Mouse (Mus musculus) naive thymus-derived CD4-positive, alpha-beta T cell, adult 2 months (primary cell): ENCODE data around the gene Mical3.

Source experiments
- DNase-seq: peaks from one replicate; pipeline ENCODE4 v3.0.0-alpha.2; 2011; ENCODE audit warnings: low read depth

Gene Mical3

GRCm38 (mm10) chr6:121053585-121054112 is 77.2 kb downstream of the Mical3 start:
- peak; percentile 36 for DNase-seq

DNA sequence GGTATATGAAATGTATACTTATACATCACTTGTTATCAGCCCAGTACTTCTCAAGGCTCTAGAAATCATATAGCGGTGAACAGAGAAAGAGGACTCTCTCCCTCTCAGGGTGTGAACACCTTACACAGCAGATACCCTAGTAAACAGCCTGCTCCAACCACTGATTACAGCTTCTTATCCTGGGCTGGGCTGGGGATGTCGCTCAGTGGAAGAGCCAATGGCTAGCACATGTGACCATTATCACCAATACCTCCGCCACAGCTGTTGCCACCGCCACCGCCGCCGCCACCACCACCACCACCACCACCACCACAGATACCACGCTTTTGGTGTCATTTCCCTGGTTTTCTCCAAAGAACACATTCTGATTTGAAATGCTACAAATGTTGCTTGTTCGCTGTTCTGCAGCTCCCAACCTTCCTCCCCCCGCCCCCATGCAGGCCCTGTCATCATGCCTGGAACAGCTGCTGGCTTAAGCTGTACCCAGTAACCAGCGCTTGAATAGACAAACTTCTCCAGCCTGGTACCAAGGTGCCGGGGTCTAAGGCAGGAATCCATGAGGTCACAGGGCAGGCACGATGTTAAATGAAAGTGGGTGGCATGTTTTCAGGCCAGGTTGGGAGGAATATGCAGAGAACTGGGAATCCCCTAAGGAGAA is 78.7 kb downstream of the Mical3 start:
- DNase-seq: no peak

GRCm38 (mm10) chr6:121051411-121051810 is 79.4 kb downstream of the Mical3 start:
- no peak for DNase-seq

GRCm38 (mm10) chr6:121048696-121049095 is 82.1 kb downstream of the Mical3 start:
- DNase-seq: no peak

DNA sequence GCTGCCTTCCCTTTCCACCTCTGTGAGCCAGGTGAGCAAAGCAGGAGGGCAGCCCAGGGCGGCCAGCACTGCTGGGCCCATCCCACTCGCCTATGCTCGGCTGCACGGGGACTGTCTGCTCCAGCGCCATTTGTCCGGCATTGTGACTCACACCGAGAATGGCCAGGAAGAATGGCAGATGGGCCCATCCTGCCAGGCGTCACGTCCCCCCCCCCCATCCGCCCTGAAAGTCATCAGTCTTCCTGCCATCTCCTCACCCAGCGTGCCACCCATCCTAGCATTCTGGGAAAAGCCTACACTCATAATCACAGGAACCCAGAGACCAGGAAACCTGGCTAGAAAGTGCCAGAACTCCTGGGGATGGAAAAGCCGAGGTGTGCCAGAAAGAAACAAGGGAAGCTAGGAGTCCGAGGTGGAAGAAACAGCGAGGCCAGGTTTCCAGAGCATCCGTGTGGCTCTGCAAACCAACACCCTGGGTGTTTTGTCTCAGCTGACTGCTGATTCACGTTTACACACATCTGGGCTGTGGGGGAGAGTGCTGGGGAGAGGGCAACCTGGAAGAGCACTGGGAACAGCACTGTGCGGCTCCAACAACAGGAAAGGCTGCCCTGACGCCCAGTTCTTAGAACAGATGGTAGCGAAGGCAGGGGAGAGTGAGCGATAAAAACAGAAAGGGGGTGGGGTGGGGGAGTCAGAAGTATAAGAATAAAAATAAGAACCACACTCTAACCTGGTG is 85.3 kb downstream of the Mical3 start:
- DNase-seq: no peak

DNA sequence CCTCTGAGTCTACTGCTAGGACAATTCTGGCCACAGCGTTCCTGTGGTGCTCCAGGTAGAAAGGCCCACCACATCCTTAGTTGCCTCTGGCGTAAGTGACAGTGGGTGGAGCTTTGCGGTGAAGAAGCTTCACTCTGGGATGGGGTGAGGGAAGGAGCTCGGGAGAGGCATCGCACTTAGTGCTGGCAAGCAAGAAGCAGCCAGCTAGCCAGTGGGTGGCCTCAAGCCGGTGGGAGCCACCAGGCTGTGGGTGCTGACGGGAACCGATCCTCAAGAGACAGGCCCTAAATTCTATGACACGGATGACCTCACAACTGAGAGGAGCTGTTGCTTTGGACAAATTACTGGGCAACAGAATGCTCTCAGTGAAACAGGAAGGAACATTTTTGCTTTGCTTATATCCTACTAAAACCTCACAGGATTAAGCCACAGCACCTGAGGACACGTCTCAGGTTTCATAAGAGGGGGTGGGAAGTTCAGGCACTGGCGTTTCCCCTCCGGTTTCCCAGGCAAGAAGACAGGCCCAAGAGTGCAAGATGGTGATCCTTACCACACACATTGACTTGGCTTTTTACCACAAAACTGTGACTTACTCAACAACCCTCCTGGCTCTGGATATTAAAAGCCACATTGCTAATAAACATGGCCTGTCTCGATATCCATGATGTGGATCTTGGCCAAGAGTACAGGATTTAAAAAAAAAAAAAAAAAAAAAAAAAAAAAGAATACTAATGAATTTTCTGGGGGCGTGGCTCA is 87.2 kb downstream of the Mical3 start:
- DNase-seq: no peak

DNA sequence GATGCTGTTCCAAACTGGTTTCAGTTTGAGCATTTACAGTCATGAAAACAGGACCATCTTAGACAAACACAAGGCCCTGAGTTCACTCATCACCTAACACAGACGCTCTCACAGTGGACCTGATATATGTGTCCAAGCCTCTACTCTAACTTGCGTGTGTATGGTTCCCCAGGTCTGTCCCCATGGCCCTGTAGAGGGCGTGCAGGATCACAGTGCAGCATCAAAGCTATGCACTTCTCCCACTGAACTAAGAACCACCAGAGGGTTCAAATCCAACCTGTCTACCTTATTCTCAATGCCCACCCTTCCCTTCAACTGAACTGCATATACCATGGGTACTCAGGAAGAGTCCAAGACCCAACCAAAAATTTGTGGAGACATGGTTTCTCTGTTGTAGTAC is 91.1 kb downstream of the Mical3 start:
- DNase-seq: no peak

DNA sequence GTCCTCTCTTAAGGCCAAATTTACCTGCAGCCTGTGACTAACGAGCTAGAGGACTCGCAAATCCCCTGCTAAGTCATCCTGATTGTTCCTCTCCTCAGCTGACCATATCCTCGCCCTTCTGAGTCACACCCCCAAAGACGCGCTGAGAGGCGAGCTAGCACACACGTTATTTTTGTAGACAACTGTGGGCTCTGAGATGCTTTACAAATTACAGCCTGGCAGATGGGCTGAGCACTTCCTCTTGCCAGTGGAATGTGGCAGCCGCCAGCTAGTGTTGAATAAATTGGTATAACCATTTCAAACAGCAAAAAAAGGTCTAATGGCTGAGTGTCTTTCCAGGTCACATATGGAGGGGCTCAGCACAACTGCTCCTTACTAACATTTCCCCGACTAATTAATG is 91.5 kb downstream of the Mical3 start:
- no peak for DNase-seq

GRCm38 (mm10) chr6:121037086-121037485 is 93.7 kb downstream of the Mical3 start:
- DNase-seq: no peak

GRCm38 (mm10) chr6:121035929-121036328 is 94.9 kb downstream of the Mical3 start:
- no peak for DNase-seq

GRCm38 (mm10) chr6:121035268-121035667 is 95.5 kb downstream of the Mical3 start:
- DNase-seq: no peak

GRCm38 (mm10) chr6:121033250-121033649 is 97.5 kb downstream of the Mical3 start:
- DNase-seq: no peak

GRCm38 (mm10) chr6:121031370-121031769 is 99.4 kb downstream of the Mical3 start:
- DNase-seq: no peak

DNA sequence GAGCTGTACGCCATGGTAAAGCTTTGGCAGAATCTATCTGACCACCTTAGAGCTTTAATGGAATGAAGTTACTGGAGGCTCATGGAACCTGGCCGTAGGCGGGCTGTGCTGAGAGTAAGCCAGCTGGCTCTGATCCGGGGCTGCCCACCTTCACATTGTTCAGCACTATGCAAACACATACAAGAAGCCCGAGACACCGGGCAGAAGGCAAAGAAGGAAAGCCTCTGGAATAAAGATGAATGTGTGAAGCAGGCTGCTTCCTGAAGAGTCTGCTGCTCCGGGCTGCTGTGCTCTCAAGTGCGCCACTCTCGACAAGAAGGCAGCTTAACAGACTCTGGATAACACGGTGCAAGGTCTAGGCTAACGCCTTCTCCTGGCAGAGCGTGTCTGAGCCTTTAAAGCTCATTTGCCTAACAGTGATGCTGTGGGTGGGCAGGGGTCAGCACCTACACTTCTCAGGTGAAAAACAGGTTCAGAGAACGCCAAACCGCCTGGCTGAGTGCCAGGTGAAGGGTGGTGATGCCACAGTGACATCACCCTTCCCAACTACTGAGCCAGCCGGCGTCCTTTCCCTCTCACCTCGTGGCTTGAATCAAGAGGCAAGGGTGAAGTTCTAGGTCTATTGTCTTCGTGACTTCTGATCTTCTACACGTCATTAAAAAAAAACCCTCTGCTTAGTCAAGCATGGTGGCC is 100.8 kb downstream of the Mical3 start:
- DNase-seq: no peak

GRCm38 (mm10) chr6:121028514-121028913 is 102.3 kb downstream of the Mical3 start:
- DNase-seq: no peak

DNA sequence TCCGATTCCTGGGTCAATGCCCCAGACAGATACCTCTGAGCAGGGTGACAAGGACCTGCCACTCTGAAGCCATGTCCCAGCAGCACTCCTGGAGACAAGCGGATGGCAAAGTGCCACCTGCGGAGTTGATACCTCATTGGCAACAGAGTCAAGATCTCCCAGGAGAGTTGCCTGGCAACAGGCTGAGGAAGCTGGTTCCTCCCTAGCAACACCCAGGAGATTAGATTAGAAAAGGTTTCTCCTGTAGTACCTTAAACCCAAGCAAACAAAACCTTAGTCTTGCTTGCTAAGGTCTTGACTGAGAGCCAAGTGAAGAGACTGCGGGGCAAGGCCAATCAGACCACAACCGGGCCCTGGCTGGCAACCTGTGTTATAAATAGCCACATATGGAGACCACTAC is 103.5 kb downstream of the Mical3 start:
- no peak for DNase-seq

DNA sequence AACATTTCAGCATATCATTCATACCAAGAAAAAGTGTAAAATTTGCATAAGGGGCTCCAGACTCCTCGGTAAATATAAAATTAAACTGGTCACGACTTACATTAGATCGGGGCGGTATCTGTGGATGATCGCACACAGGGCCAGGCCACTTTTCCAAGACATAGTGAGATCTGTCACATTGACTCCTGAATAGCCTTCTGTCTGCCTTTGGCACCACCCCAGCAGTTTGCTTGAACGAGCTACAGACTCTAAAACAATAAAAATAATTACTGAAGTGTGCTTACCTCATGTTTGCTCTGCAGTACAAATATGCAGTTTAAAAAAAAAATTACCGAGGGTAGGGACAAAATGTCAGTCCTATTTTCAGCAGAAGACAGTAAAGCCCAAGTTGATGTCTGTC is 103.9 kb downstream of the Mical3 start:
- DNase-seq: no peak

- DNase-seq: no peak
These were observed 104.7 kb downstream of the Mical3 start for GRCm38 (mm10) chr6:121026019-121026584.

DNA sequence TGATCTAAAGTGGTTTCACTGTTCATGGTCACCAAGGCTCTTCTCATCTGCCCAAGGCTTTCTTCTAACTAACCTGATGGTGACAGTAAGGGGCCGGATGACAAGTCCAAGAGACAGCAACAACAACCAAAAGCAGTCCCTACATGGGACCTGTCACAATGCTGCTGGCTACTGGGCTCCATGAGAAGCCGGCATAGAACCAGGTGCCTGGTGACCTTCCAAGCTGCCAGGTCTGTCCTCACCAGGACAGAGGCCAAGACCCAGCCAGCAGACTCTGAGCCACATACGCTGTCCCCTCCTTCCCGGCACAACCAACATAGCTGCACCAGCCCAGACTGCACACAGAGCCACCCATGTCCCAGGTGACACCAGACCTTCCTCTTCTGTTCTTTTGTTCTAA is 112.7 kb downstream of the Mical3 start:
- no peak for DNase-seq

GRCm38 (mm10) chr6:121017436-121018031 is 113.3 kb downstream of the Mical3 start:
- DNase-seq: peak; percentile 64

DNA sequence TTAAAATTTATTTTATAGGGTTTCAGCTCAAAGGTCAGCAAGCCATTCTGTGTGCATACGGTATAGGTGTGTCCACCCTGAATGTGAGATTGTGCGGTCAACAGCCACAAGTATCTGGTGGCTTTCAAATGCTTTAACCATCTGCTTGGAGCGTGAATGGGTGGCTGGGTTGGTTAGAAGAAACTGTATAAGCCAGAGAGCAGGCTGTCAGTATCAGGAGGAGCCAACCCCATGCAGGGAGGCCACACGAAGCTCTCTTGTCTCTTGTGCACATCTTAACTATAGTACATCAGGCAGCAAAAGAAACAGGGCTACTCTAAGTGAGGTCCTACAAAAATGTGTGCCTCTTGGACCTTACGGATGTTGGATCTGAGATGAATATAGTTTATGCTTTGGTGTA is 114.7 kb downstream of the Mical3 start:
- no peak for DNase-seq
